Mouse (Mus musculus): ENCODE measurements around the gene Kcnk7.

Gene Kcnk7

DNA sequence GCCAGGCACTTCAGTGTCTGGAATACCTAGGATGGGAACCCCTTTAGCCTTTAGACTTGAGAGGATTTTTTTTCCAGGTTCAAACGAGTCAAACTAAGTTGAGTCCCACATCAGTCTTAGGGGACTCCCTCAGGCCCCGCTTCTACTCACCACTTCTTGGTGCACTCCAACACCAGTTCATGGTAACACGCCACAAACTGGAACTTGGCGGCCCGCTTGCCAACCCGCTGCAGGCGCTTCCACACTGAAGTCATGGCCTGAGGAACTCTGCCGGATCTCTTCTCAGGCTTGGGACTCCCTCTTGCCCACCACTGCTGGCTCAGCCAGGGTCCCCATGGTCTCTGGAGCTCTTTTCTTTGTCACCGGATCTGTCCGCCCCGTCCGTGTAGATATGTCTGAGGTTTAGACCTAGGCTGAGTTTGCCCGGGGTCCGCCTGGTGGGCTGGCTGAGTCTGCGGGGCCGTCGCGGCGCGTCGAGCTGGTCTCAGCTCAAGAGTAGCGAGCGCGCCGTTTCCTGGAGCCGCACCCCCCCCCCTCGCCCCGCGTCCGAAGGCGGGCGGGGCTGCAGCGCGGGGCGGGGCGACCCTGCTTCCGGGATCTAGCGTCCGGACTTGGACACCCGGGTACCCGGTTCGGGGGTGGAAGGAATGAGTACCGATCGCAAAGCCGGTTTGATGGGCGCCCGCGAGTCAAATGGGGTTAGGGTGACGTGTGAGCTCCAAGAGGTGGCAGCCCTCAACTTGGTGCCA lies 21.8 kb downstream of the Kcnk7 start, which contains the start of gene Ehbp1l1:
Gene Ehbp1l1, minus strand, starts transcription at position 551 of the 749 bp plus-strand sequence.
- no peak for DNase-seq (ENCODE audit: low spot score)

DNA sequence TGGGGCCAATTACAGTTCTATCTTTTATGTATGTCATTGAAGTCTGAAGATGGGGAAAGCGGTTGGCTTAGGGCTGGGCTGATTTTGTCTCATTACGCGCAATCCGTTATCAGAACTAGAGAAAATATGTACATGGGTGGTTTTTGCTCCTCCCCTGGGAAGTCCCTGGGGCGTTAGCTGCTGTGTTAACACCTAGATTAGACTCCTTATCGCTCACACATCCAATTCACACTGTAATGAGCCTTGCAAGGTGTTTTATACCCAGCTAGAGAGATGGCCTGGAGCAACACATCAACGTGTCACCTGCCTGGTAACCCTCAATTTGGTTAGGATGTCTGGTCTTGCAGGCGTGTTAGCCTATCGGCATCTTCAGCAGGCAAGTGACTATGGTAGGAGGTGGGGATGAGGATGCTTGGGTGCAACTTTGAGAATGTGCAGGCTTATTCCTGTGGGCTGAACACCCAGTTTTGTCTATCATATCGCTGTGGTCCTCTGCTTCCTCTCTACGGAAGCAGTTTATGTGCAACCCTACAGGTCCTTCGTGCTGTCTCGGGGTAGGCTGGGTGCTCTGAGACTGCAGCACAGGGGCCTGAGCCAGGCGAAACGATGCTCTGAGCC lies 22.9 kb downstream of the Kcnk7 start:
- DNase-seq (ENCODE audit: low spot score) = no peak

DNA sequence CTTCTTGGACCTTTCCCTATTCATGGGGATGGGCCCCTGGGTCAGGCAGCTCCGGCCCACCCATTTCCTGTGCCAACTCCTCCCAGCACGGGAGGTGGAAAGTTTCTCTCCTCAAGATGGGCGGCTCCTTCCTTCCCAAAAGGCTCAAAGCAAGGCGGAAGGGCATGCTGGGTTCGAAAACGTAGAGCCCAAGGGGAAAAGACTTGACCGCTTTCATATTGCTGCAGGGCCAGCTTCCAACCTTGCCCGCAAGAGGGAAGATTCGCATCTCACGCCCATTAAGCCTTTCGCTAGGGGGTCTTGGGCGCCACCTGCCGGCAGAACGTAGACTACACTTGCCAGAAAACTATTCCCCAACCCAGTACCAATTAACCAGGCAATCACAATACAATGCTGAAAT lies 23.5 kb downstream of the Kcnk7 start:
- DNase-seq (ENCODE audit: low spot score) = peak; percentile 67

DNA sequence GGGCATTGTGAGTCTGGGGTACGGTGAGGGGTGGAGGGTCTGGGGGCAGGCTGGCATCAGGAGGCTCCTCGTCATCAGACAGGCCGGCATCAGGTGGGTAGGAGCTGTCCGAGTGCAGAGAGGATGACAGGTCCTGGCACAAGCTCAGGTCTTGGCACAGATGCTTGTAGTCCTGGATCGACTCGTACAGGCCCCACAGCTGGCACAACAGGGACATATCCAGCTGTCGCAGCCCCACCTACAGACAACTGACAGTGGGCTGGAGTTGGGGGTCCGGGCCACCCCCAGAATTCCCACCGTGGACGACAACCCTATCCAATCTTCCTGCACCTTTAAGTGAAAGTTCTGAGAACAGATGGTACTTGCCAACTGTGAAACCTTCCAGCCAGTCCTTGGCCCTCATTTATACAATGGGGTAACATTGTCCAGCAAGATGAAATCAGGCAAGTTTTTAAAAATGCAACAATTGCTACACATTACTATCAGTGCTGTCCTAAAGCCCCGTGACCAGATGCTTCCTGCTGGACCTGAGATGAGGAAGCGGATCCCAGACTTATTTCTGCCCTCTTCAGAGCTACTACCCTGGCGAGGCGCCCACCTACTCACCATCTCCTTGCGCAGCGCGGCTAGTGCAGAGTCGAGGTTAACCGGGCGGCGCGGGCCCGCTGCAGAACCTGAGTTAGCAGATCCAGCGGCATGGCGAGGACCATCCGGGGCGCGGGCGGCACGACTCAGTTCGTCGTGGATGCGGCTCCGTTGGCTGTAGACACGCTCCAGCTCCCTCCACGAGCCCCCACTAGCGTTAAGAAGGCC lies 24.7 kb downstream of the Kcnk7 start:
- no peak for DNase-seq (ENCODE audit: low spot score)

DNA sequence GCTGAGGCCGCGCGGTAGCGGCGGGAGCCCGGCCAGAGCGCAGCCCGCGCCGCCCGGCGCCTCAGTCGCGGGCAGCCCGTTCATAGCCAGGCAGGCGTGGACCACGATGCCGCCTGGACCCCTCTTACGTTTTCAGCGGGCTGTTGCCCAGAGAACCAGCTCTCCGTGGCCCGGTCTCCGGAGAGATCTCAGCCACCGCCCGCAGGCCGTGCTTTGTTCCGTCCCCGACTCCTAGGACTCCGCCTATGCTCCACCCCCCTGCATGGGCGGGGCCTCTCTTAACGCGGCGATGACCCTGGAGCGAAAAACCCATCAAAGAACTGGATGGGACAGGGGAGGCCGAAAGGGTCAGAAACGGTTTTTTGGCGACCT lies 25.3 kb downstream of the Kcnk7 start, which contains the start of gene Fam89b:
Gene Fam89b, minus strand, starts transcription at position 210 of the 372 bp plus-strand sequence.
- peak; percentile 61 for DNase-seq (ENCODE audit: low spot score)

DNA sequence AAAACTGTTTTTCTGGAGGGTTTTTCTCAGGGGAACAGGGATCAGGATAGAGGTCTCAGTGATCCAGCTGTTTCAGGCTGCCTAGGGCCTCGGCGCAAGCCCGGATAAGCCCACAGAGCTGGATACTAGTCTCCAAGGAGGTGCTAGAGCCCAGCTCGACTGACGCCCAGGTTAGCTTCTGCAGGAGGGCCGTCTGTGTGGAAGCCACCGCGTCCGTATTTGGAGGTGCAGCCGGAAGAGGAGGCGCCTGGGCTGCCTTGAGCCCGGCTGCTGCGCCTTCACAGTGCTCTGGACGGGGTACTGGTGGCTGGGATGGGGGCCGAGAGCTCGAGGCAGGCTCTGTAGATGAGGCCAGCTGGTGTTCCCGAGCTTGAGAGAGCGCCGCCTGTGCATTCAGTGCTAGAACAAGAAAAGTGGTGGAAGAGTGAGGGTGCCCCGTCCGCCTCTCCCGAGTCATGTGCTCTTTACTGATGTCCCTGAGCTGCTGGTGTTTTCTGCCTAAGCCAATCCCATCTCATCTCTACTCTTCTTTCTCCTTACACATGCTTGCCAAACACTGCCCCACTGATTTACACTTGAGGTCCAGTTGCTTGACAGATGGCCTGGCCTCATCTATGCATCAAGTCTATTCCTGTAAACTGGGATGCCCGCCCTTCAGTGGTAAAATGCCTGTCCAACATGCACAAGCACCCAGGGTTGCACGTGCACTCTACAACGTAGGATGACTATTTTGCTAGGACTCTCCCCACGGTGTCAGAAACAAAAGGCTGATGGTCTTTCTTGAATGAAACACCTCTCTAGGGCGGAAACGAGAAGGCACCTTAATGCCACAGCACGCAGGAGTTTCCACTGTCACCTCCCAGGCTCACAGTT lies 26.4 kb downstream of the Kcnk7 start:
- DNase-seq (ENCODE audit: low spot score) = no peak

DNA sequence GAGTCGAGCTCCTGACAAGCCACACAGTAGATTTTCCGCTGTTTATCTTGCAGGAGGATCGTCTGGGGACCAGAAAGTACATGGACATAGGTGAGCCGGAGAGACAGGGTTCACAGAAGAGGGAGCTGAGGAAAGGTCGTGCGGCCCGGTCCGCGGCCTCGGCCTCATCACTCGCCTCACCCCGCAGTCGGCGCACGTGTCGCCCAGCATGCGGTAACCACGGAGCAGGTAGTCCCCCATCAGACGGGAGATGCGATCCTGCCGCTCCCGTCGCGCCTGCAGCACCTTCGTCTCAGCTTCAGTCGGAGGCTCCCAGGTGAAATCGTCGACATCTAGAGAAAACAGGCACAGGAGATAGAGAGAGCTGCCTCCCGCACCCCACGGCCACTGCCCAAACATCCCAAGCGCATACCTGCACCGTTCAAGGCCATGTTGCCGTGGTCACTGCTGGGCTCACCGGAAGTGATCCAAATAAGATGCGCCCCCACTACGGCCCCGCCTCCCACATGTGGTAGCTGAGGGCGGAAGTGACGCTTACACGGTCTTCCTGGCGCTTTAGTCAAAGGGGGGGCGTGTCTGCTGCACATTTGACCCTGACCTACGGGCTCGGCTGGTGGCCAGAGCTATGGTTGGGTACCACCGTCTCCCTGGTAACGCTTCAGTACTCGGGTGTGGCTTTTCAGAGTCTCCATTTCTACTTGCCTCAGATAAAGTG lies 27.3 kb downstream of the Kcnk7 start:
- peak; percentile 77 for DNase-seq (ENCODE audit: low spot score)

DNA sequence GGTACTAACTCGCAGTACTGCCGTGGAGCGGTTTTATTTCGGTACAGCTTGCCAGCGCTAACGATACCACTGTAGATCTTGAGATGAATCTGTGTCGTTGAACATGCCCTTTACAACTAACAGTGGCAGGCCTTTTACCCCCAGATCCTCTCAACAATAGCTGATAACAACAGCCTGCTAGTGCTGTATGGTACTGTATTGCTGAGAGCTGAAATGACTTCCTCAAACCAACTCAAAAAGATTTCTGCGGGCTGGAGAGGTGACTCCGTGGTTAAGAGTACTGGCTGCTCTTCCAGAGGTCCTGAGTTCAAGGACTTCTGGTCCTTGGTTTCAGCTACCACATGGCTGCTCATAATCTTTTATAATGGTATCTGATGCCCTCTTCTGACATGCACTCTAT lies 30.2 kb downstream of the Kcnk7 start:
- DNase-seq (ENCODE audit: low spot score) = no peak

DNA sequence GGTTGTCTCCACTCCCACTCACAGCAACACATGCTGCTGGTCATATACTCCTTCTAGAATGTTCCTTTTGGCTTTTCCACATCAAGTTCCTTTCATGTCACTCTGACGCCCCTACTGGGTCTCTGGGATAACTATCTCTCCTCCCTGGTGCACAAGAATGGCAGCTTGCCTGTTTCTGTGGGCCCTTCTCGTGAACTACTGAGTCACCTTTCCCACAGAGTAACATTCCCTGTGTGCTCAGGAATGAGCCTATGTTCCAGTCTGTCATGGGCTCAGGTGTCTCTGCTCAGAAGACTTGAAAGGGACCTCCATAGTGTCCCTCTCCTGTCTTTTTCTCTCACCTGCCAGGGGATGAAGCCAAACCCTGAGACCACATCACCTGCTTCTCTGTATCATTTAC lies 35.3 kb downstream of the Kcnk7 start:
- no peak for DNase-seq (ENCODE audit: low spot score)

DNA sequence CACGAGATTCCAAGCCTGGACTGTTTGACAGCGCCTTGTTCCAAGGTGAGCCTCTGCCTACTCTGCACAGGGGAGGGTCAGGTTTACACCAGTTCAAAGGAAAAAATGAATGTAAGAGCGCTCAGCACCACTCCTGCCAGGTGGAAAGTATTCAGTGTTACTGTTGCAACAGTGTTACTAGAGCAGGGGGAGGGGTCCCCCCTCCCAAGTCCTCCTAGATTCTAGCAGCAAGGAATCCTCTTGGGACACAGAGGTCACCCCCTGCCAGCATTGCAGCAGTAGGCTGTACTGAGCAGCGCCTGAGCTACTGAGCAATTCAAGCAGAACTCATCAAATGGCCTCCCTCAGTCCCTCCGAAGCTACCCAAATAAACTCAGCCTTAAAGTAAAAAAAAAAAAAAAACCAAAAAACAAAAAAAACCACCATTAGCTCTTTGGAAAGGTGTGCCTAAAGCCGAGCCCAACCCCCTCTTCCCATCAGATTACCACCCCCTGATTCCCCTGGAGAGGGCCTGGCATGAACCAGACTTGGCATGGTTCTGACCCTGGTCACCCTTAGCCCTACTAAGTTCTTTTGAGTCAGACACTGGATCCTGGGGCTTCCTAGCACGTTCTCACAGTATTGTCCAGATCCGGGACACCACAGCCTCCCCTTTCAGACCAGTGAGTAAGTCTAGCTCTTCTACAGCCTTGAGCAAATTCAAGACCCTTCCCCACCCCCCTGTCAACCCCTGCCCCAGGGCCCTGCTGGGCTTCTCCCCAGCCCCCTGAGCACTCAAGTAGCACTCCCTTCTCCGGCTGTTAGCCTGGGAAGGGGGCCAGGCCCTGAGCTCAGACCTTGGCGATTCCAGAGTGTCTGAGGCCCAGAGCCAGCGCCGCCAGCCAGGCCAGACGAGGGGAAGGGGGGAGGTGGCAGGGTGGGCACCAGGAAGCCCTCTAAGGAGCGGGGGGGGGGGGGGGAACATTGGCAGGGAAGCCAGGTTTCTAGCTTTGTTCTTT lies 36.5 kb downstream of the Kcnk7 start, which contains the start of gene Ltbp3:
Gene Ltbp3, plus strand, starts transcription at position 585 of the 998 bp plus-strand sequence.
- DNase-seq (ENCODE audit: low spot score) = no peak

DNA sequence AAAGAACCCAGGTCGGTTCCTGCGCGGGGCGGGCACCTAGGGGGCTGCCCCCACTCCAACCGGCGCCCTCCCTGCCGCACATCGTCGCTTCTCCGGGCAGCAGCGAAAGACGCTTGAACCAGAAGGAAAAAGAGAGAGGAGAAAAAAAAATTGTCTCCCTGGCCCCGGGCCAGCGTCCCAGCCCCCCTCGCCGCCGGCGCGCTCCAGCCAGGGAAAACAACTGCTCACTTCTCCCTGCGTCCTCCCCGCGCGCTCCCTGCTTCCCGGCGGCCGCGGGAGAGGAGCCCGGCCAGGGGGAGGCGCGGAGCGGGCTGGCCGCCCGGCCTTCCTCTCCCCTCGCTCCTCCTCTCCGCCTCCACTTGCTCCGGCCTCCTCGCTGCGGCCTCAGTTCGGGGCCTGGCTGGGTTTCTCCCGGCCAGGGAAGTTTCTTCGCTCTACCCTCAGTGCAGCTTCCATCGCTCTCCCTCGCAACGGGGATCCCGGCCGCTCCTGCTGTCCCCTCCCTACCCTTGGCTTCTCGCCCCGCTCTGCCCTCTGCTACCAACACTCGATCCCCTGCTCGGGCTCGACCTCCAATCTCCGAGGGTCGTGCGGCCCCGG lies 37.6 kb downstream of the Kcnk7 start:
- no peak for DNase-seq (ENCODE audit: low spot score)

DNA sequence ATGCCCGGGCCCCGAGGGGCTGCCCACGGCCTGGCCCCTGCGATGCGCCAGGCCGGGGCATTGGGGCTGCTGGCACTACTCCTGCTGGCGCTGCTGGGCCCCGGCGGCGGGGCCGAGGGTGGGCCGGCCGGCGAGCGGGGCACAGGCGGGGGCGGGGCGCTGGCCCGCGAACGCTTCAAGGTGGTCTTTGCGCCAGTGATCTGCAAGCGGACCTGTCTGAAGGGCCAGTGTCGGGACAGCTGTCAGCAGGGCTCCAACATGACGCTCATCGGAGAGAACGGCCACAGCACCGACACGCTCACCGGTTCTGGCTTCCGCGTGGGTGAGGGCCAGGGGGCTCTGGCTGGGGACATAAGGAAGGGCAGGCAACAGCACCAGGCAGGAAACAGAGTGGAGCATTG lies 38.1 kb downstream of the Kcnk7 start:
- no peak for DNase-seq (ENCODE audit: low spot score)

DNA sequence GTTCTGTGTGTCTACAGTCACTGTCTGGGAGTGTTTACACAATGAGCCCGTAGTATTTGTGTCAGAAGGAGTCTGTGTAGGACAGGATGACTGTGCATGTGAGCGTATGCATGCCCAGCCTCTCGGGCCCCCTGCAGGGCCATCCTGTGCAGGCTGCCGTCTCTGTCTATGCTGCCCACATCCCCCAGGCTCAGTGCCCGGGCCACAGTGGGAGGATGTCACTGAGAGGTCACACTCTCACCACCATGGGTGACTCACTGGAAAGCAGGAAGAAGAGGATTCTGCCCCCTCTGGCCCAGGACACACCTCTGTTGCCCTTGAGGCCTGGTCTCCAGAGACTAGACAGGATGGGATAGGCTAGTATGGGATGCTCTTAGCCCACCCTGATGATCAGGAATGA lies 39.4 kb downstream of the Kcnk7 start:
- DNase-seq (ENCODE audit: low spot score) = no peak

DNA sequence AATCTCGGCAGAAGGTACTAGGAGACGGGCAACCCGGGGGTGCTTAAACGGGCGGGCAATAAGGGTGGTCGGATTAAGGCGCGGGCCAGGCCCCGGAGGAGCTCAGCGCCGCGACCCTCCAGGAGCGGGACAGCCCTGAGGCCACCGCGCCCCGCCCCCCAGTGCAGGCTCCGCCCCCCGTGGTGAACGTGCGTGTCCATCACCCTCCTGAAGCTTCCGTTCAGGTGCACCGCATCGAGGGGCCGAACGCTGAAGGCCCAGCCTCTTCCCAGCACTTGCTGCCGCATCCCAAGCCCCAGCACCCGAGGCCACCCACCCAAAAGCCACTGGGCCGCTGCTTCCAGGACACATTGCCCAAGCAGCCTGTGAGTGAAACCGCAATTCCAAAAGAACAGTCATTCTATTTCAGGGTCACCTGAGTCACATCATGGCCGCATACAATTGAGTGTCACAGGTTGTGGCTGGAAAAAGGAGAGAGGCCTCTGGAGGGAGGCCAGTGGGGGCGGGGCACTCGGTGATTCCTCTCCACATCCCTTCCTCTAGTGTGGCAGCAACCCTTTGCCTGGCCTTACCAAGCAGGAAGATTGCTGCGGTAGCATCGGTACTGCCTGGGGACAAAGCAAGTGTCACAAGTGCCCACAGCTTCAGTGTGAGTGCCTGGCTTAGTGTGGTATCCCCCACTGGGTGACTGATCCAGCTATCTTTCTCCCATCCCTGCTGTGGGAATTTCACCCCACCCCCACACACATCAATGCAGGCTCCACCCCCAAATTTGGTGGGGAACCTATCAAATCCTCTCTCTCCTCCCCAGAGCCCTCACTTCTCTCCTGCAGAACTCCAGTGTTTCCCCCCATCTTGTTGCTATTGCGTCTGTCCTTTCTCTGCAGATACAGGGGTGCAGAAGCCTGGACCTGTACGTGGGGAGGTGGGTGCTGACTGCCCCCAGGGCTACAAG lies 41.9 kb downstream of the Kcnk7 start:
- DNase-seq (ENCODE audit: low spot score) = no peak

DNA sequence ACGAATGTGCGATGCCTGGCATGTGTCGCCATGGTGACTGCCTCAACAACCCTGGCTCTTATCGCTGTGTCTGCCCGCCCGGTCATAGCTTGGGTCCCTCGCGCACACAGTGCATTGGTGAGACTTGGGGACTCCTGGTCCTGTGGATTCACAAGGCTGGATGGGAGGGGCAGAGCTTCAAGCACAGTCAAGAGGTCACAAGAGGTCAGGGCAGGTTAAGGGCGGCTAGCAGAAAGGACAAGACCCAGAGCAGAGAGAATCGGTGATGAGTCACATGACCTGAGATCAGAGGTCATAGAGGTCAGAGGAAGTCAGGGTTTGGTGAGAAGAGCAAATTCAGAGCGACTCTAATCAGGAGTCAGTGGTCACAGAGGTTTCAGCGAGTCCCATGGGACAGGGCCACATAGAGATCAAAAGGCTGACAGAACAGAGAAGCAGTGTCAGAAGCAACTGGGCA lies 42.8 kb downstream of the Kcnk7 start:
- no peak for DNase-seq (ENCODE audit: low spot score)

DNA sequence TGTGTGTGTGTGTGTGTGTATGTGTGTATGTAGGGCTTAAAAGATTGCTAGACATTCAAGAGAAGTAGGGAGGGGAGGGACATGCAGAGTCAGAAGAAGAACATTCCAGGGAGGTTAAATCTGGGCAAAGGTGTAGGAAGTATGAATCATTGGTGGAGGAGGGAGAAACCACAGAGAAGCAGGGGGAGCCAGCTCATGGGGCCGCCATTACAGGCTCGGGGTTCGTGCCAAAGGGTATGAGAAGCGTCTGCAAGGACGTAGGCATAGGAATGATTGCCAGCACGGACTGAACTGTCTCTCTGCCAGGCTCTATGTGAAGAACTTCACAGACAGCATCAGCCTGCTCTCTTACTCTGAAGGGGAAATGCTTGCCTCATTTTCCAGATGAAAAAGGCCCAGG lies 45.3 kb downstream of the Kcnk7 start:
- no peak for DNase-seq (ENCODE audit: low spot score)

DNA sequence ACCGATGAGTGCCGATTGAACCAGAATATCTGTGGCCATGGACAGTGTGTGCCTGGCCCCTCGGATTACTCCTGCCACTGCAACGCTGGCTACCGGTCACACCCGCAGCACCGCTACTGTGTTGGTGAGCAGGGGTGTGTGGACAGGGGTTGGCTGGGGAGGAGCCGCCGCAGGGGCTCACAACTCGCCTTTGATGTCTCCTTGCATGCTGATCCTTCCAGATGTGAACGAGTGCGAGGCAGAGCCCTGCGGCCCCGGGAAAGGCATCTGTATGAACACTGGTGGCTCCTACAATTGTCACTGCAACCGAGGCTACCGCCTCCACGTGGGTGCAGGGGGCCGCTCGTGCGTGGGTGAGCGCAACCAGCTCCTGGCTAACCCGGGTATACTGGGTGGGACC lies 46.8 kb downstream of the Kcnk7 start:
- DNase-seq (ENCODE audit: low spot score) = no peak

DNA sequence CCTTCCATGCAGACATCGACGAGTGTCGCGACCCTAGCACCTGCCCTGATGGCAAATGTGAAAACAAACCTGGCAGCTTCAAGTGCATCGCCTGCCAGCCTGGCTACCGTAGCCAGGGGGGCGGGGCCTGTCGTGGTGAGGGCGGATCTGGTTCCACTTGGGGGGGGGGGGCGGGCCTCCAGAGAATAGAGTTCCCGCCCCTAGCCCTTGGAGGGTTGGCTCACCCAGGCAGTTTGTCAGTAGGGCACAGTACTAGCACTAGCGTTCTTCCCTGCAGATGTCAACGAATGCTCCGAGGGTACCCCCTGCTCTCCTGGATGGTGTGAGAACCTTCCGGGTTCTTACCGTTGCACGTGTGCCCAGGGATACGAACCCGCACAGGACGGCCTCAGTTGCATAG lies 47.6 kb downstream of the Kcnk7 start:
- no peak for DNase-seq (ENCODE audit: low spot score)

Measured in urinary bladder, postnatal 10 days (tissue).